In genomic region chr16:92519820-92520492, GRCm38 (mm10) we compare ENCODE assay signal across 8 mouse cellular contexts. TPM values are rescaled to one million over a fixed set of nuclear protein-coding genes. Genes with fewer than 3 reads are reported as not detected.
A peak's percentile ranks its signal among the peaks of the same experiment; 100 is the strongest.
DNase-seq lines count a peak whose midpoint lies in the region; ATAC-seq lines count a peak whose summit lies in the region.

No protein-coding gene starts in this region.

- H3K36me3 ChIP-seq in heart, embryonic 11.5 days (ENCODE audit: control insufficient read depth, insufficient read depth, low read length): no peaks in the 10 kb centered on the region

- H3K27me3 ChIP-seq in heart, embryonic 11.5 days (ENCODE audit: control insufficient read depth, insufficient read depth, low read length): peaks cover 6% of the 10 kb centered on the region; the same call in 1 of the 2 replicates

- H3K9me3 ChIP-seq in heart, embryonic 11.5 days (replicated peaks; ENCODE audit: control insufficient read depth, low read length): no peaks in the 10 kb centered on the region

- peak; percentile 28 to 51 for DNase-seq in heart, postnatal 14 days
- DNase-seq in urinary bladder, postnatal 25 days (ENCODE audit: low spot score): peak; percentile 35
- DNase-seq in urinary bladder, adult 18-20 months (ENCODE audit: low spot score in 2 of 2): no peak
- peak; percentile 13 for DNase-seq in c-Kit-positive CD71-positive TER-119-negative erythroid progenitor cells, embryonic 14.5 days (ENCODE audit: low read depth)
- DNase-seq in kidney, postnatal 14 days: peak; percentile 55
- DNase-seq in gastrocnemius, postnatal 36 days: no peak

- no peak overlapping the region for H3K9ac ChIP-seq in heart, embryonic 11.5 days (ENCODE audit: low read depth, low read length)

- H3K4me3 ChIP-seq in heart, embryonic 11.5 days (ENCODE audit: low read depth, low read length): no peak overlapping the region

- H3K27ac ChIP-seq in heart, embryonic 11.5 days (ENCODE audit: low read depth, low read length): no peak overlapping the region

- 48% methylated on average over 13 of the region's 13 CpGs for WGBS in heart, embryonic 11.5 days (ENCODE audit: insufficient replicate concordance)

- H3K4me2 ChIP-seq in heart, embryonic 11.5 days: no peak overlapping the region

- ATAC-seq in heart, embryonic 11.5 days (replicated peaks; ENCODE audit: insufficient number of reproducible peaks, low FRiP score, low TSS enrichment): no peak
- ATAC-seq in megakaryocyte progenitor cell, adult 5-6 weeks (replicated peaks; ENCODE audit: poor library complexity): peak; percentile 78

- intact Hi-C loops in heart, postnatal 14 days (cut with DNase I): loop anchor here (5.0 kb wide), 1 partner anchor 1022 kb away; no protein-coding TSS in a partner anchor
- intact Hi-C loops in gastrocnemius, postnatal 36 days (cut with DNase I): loop anchor here (5.0 kb wide), 2 partner anchors 932 to 1022 kb away; no protein-coding TSS in a partner anchor

- H3K4me1 ChIP-seq in heart, embryonic 11.5 days (ENCODE audit: control insufficient read depth, insufficient read depth, low read length): no peaks in the 10 kb centered on the region

RNA-seq across cellular contexts. Expression of gene Clic6, which starts 34.4 kb away (rescaled TPM):
- total RNA-seq in heart, postnatal 14 days (2021): under 1 TPM; 0.07 to 0.93 TPM
- 0.54 and 0.59 TPM in 2 replicates for polyA plus RNA-seq in heart, embryonic 11.5 days (2014; fragmentation: Nextera tagmentation; extraction: Ambion mirVana)
- not detected in 2 replicates for total RNA-seq in megakaryocyte progenitor cell, adult 5-6 weeks (2015)
- 0.04 TPM in 1 of 2 replicates, not detected in the other for total RNA-seq in megakaryocyte progenitor cell, adult 5-6 weeks (2017)
- under 1 TPM in 1 of 2 experiments, not detected in 1; 0.07 TPM for total RNA-seq in gastrocnemius, postnatal 36 days (2021)

RNA-seq across cellular contexts. Expression of gene Rcan1, which starts 49.3 kb away (rescaled TPM):
- total RNA-seq in heart, postnatal 14 days (2021): 10 to 100 TPM; 52.4 to 69.3 TPM
- 103 and 150 TPM in 2 replicates for polyA plus RNA-seq in heart, embryonic 11.5 days (2014; fragmentation: Nextera tagmentation; extraction: Ambion mirVana)
- total RNA-seq in megakaryocyte progenitor cell, adult 5-6 weeks (2015): 6.9 and 7.8 TPM in 2 replicates
- 8.4 and 8.6 TPM in 2 replicates for total RNA-seq in megakaryocyte progenitor cell, adult 5-6 weeks (2017)
- 10 to 100 TPM; 62.2 to 75.7 TPM for total RNA-seq in gastrocnemius, postnatal 36 days (2021)

Comparison
In these comparisons a context has a peak if more than half of its experiments do, and no peak if none do; other contexts are left out.
1. DNase-seq: peak in heart, postnatal 14 days (2 of 2), urinary bladder, postnatal 25 days (single experiment), c-Kit-positive CD71-positive TER-119-negative erythroid progenitor cells, embryonic 14.5 days (single experiment) and kidney, postnatal 14 days (single experiment); none in urinary bladder, adult 18-20 months (0 of 2) and gastrocnemius, postnatal 36 days (0 of 2).
2. RNA of gene Rcan1, which starts 49.3 kb away (total RNA-seq): 62.2 to 75.7 TPM in gastrocnemius, postnatal 36 days and 52.4 to 69.3 TPM in heart, postnatal 14 days; 6.9 to 8.6 TPM in megakaryocyte progenitor cell, adult 5-6 weeks; every median in the first group is over 4 times any median in the second.